Mouse (Mus musculus): ENCODE measurements around the gene Mfap2.

Mfap2 gene

DNA sequence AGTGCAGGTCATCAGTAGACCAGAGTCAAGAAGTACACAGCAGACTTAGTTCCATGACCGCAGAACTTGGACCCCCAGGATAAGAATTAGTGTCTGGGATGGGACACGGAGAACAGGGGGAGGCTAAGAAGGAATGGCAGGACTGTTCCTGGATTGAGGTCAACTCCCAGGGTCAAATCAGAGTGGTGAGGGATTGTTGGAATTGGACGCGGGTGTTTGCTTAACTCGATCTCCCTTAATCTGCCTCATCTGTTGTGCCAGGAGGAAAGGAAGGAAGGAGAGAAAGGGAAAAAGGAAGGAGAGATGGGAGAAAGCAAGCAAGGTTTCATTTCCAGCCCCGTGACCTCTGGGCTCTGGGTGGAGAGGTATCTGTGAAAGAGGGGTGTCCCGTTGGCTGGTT lies at the start of gene Mfap2:
TSS of gene Mfap2 (plus strand) at position 301 of the 400 bp plus-strand sequence.
- in situ Hi-C loops (cut with MboI, MseI): no loop called here

DNA sequence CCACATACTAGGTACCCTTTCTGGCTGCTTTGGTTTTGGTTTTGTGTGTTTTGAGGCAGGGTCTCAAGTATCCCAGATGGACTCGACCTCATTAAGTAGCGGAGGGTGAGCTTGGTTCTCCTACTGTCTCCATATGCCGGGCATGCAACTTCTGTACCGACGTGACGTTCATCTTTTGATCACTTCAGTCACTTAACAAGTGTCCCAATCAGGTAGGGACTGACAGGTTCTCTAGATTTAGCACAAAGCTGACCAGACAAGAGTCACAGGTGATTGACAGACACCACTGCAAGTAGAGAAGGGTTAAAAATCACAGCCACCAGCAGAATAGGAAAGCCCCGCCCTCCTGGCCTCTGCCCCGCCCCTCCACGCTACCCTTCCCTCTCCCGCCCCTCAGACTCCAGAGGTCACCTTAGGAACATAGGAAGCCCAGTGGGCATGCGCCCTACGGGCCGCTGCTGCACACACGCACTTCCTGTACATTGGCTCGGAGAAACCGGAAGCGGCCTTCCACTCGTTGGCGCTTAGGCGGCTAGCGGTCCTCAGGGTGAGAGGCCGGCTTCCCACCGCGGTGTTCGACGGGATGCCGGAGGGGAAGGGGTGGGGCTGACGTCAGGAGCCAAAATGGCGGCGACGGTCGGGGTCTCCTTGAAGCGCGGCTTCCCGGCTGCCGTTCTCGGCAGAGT lies 49.3 kb upstream of the Mfap2 start, which contains the start of gene Sdhb:
TSS of gene Sdhb (plus strand) at position 423 of the 686 bp plus-strand sequence.
- in situ Hi-C loops (cut with MboI, MseI): no loop called here

DNA sequence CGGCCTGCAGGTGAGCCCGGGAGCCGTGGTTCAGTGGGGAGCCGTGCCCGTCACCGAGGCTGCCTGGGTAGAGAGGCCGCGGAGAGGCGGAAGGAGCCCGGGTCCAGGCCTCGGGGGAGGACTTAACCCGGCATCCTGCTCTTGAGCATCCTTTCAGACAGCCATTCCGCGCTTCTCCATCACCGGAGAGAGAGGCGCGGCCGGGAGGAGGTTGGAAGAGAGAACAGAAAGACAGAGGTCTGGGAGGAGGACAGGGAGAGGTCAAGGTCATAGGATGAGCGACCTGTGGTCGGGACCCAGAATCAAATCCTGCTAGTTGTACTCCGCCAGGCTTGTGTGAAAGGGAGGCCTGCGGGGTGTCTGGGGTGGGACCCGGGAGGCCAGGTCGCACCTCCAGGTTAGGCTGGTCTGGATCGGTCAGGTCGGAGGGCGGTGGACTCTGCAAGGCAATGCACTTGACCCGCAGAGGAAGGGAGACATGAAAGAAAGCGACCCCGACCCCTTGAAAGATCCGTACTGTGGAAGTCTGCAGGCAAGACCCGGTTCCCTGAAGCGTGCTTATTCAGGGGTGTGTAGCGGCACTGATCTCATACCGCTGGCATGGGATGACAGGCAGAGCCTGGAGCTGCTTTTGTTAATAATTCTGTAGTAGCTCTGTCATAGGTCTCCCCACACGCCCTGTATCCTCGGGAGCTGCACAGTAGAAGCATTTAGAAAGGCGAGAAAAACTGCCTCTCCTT lies 48.6 kb upstream of the Mfap2 start:
- in situ Hi-C loops (cut with MboI, MseI): no loop called here

DNA sequence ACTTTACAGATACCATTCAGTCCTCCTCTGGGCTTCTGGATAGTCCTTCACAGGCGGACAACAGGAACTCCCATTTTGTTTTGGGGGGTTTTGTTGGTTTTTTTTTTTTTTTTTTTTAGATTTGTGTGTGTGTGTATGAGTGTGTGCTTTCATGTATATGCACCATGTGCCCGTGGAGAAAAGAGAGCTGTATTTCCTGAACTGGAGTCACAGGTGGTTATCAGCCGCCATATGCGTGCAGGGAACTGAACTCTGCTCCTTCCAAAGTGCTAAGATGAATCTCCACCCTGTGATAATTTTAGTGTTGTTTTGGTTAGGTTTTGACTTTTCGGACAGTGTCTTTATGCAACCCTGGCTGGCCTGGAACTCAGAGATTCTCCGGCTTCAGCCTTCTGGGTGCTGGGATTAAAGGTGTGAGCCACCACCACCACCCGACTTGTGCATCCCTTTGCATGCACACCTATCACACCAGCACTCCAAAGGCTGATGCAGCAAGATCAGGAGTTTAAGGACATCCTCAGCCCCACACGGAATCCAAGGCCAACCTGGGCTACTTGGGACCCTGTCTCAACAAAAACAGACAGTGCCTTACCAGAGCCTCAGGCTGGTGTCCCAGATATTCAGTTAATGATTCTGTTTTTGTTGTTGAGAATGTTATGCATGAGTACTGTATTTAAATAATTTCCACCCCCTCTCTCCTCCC lies 47.9 kb upstream of the Mfap2 start:
- in situ Hi-C loops (cut with MboI, MseI): no loop called here

DNA sequence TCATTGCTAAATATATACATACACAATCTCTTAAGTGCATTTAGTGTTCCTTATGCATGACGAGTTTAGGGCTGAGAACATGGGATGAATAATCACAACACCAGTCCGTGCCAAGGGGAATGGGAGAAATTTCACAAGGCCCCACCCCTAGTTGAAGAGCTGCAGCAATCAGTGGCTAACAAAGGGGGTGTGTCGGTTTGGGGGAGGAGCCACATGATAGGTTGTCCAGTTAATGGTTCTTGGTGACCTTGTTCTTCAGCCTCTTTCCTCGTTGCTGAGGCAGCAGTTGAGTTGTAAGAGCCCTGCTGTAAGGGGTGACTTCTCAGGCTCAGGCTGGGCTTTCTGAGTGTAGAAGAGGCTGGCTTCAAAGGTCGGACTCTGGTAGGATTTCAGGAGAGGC lies 47.3 kb upstream of the Mfap2 start:
- in situ Hi-C loops (cut with MboI, MseI): no loop called here

DNA sequence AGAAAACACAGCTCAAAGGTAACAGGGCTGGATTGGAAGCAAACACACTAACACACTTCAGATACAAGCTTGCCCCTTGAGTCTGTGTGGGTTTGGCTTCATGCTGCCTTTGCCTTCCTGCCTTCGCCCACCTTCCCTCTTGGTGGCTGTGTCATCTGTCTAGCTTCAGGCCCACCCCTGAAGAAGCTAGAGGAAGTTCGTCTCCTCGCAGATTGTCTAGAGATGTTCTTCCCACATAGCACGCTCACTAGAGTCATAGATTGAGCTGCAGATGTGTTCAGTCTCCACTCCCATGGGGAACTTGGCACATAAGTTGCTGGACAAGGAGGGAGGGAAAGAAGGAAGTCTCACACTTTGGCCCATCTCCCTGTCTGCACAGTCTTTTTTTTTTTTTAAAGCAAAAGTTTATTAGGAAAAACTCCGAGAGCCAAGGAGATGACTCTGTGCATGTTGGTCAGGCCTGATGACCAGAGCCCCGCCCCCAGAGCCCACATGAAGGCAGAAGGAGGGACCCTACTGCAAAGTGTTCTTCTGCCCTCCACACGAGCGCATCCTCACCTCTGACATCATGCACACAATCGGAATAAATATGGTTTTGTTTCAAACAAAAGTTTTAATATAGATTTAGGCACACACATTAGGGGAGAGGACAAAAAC lies 46.1 kb upstream of the Mfap2 start:
- in situ Hi-C loops (cut with MboI, MseI): no loop called here

DNA sequence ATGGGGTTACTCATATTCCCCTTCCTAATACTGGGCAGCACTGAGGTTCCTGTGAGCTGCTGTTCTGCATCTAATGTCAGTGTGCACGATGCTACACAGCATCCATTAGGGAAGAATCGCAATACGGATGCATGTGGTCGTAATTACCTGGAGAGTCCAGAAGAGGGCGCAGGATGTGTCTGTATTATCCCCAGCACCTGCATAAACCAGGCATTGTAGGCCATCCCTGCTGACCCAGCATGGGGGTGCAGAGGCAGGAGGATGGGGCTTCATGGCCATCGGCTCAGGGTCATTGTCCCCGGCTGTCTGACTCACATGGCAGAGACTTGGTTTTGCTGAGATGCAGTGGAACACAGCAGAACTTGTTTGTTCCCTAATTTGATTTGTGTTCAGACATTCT lies 45.6 kb upstream of the Mfap2 start:
- in situ Hi-C loops (cut with MboI, MseI): no loop called here

DNA sequence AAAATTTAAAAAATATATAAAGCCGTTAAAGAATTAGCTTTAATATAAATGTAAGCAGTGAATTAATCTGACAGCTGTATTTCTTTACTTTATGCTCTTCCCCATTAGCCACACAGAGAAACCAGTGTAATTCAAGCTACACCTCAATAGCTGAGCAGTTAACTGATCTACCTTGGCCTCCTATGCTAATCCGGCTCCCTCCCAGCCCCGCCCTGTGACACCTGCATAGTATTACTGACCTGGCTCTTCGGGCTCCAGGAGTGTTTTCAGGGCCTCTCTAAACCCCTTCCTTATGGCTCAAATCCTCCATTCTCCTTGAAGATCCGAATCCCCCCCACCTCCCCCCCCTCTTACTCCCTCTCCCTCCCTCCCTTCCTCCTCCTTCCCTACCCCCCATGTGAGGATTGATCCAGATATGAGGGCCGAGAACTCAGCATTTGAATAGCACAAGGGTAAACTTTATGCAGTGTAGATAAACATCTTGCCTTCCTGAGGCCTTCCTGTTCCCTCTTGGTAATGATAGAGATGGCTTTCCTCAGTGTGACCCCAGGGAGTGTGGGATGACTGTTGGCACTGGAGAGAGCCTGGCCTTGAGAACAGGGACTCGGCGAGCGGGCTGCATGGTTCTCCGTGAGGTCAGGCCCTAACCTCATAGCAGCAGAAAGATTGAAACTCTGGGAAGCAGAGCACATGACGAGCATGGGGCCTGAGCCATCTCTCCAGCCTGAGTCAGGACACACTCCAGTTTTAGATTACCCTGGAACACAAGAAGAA lies 42.6 kb upstream of the Mfap2 start:
- in situ Hi-C loops (cut with MboI, MseI): no loop called here

DNA sequence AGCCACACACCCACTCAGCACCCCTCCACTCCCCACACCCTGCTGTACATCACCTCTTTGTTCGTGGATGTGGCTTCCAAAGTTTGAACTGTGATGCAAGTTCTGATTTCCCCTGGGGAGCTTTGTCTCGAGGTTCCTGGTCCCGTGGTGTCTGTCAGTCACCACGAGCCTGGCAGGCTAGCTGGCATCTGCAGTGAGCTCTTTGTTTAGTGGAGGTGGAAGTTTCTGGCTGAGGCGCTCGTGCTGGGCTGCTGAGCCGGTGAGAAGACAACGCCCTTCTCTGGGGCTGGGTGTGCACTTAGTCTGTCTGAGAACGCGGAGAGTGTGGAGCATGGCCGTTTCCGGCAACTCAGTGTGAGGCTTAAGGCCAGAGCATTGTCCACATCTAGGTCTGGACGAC lies 38.5 kb upstream of the Mfap2 start:
- in situ Hi-C loops (cut with MboI, MseI): no loop called here

DNA sequence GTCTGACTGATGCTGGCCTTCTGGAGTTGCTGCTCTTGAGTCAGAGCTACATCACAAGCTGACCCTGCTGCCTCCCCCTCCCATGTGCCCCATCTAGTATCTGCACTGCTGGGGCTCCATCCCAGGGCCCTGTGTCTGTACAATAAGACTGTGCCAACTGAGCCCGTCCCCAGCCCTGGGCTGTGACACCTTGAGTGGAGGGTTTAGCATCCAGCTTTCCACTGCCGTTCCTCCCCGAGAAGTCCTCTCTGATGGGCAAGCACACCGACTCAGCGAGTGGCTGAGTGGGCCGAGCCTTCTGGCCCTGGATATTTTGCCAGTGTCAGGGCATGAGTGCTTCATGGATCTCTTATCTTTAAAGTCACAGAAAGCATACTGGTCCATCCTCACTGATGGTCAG lies 35.8 kb upstream of the Mfap2 start:
- in situ Hi-C loops (cut with MboI, MseI): no loop called here

DNA sequence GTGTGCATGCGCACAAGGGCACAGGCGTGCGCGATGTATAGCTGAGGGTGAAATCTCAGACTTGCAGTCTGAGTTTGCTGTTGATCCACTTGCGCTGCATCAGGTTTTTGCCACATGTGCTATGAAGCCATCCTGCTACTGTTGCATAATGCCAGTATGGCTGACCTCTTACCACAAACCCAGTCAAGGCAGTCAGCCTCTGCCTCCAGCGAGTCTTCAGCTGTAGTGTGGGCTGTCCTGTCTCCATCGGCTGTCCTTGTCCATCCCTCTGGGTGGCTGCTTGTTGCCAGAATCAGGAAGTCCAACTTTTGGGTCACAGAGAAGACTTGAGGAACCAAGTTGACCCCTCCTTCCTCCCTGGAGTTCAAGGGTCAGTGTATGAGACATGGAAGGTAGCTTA lies 34.9 kb upstream of the Mfap2 start:
- in situ Hi-C loops (cut with MboI, MseI): no loop called here

DNA sequence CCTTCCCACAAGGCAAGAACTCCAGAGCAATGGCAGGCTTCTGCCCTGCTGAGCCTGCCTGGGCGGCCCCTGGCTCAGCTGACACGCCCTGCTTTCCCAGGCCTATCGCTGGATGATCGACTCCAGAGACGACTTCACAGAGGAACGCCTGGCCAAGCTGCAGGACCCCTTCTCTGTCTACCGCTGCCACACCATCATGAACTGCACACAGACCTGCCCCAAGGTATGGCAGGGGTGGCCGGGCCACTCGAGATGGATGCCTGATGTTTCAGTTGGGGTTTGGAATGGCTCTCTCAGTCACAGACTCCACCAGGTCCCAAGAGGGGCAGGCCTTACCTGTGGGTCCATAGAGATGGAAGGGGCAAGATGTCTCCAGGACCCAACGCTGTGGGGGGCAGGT lies 32.9 kb upstream of the Mfap2 start:
- in situ Hi-C loops (cut with MboI, MseI): no loop called here

DNA sequence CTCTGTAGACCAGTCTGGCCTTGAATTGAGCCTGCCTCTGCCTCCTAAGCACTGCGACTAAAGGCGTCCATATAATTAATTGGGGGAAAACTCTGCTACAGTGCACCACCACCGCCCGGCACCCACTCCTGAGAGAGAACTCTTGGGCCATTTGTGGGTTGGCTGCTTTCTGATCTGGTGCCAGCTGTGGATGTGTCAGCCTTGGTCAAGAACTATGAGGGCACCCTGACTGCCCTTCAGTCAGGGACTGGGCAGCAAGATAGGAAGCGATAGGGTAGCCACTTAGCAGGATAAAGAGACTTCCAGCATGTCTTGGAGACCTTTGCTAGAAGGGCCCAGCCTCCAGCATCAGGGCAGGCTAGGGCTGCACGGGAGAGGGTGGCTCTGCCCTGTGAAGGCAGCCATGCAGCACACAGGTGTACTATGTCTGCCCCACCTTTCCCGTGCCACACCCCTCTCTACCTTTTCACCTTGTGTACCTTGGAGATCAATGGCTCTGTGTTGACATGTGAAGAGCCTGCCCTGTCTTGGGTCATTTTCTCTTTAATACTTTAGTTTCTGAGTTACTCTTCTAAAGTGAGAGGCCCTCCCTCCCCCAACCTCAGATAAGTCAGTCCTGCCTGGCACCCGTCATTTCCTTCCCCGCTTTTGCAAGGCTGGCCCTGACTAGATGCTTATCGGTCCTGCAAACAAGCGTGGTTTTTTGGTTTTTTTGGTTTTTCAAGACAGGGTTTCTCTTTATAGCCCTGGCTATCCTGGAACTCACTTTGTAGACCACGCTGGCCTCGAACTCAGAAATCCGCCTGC lies 32.1 kb upstream of the Mfap2 start:
- in situ Hi-C loops (cut with MboI, MseI): no loop called here

DNA sequence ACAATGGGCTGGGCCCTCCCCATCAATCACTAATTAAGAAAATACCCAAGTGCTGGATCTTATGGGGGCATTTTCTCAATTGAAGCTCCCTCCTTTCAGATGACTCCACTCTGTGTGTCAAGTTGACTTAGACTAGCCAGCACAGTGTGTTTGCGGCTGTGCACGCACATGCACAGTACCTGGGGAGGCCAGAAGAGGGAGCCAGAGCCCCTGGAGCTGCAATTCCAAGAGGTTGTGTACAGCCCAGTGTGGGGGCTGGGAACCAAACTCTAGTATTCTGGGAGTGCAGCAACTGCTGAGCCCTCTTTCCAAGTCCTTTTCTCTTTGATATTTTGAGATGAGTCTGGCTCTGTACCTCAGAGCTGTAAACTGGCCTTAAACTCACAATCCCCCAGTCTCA lies 28.6 kb upstream of the Mfap2 start:
- in situ Hi-C loops (cut with MboI, MseI): no loop called here

DNA sequence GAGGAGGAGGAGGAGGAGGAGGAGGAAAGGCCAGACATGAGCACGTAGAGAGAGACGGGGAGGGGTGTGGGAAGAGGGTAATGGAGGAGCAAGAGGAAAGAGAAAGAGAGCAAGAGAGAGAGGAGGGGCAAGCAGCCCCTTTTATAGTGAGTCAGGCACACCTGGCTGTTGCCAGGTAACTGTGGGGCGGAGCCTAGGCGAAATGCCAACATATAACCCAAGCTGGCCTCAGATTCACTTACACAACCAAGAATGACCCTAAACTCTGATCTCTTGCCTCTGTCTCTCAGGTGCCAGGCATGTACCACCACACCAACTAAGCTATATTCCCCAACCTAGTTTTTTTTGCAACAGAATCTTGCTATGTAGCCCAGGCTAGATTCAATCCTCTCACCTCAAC lies 27.4 kb upstream of the Mfap2 start:
- in situ Hi-C loops (cut with MboI, MseI): no loop called here

DNA sequence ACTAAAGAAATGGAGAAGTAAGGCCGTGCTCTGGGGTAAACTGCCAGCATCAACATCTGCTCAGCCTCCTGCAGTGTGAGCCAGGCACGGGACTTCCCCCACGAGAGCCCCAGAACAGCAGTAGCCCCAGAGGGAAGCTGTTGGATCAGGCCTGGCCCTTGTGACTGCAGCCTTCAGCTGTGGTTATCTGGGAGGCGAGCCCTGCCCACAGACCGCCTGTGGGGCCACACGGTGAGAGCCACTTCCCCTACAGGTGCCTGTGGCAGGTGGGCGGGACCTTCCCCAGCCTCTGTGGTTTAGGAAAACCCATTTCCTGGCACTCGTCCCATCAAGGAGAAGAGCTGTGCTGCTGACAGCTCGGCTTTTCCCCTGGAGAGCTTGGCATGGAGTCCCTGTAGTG lies 26.8 kb upstream of the Mfap2 start:
- in situ Hi-C loops (cut with MboI, MseI): no loop called here

DNA sequence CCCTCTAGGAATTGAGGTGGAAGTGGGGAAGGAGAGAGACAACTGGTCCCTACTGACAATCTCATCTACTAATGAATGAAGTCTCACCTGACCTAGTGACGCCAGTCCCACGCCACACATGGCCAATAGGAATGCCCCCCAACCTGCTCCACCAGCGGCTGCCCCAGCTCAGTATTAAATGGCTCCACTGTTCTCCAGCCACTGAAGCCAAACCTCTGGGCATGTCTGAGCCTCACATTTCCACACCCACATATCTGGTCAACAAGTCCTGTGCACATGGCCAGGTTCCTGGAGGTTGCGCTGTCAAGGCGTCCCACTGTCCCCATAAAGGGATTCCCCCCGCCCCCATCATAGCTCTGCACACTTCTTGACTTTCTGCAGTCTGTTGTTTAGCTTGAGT lies 25.7 kb upstream of the Mfap2 start:
- in situ Hi-C loops (cut with MboI, MseI): no loop called here

DNA sequence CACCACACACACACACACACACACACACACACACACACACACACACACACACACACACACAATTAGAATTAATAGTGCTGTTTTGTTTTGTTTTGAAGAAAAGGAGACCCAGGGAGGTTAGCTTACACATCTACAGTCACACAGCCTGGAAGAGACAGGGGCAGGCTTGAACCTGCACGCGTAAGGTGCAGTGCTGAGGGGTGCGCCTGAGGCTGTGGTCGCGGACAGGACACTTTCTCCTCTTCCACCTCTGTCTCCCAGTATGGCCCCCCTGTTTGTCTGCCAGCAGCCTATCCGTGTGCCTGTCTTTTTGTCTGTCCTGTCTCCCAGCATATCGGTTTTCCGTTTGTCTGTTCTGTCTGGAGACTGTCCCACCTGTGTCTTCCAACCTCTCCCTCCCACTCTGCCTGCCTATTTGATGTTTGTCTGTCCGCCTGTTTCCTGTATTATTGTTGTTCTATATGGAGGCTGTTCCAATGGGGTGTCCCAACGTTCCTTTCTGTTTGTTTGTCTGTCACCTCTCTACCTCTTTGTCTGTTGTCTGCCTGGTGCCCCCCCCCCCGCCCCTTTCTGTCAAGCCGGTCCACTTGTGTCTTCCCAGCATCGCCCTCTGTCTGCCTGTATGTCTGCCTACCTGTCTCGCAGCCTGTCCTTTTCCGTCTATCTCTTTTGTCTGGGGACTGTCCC lies 24.1 kb upstream of the Mfap2 start:
- in situ Hi-C loops (cut with MboI, MseI): loop anchor here in 1 of 2 experiments (5.0 kb wide), 1 partner anchor 76 kb away; the partner anchor contains the start of gene Crocc

DNA sequence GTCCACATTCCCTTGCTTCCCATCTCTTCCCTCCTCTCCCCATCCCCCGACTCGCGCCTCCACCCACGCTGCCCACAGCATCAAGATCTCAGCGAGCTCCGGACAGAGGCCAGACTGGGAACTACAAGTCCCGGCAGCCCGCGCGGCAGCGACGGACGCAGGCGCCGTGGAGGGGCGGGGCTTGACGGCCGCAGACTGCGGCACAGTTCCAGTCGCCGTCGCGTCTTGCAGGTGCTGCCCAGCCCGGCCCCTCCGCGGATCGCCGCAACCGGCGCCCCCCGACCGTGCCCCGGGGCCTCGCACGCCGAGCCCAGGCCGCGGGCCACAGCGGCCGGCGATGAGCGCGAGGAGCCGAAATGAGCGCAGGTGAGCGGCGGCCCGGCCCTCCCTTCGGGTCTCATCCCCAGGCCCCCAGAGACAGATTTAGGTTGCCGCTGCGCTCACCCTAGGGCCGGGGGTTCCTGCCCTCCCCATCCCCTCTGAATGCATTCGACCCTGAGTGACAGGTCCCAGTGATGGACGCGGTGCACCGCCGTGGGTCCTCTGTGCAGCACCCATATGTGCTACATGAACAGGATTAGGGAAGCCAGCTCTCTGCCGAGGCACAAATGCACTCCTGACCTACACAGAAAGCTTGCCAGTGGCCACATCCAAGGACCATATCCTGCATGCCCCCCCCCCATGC lies 23.4 kb upstream of the Mfap2 start, which contains the start of gene Atp13a2:
TSS of gene Atp13a2 (plus strand) at position 163 of the 685 bp plus-strand sequence.
- in situ Hi-C loops (cut with MboI, MseI): loop anchor here in 1 of 2 experiments (5.0 kb wide), 1 partner anchor 75 kb away; the partner anchor contains the start of gene Crocc

All from T-helper 17 cell (primary cell).